Mouse (Mus musculus) G1E (cell line): ENCODE measurements at regions not wholly inside any gene's neighbourhood (a gene's known extent, or its start where the extent isn't known, plus 50 kb on each side); places are given as distances from the start of the nearest gene placed in this dataset.

Experiments
- CTCF ChIP-seq: IDR thresholded peaks from 2 replicates; pipeline ENCODE4 v1.5.1; 2012; ENCODE audit warnings: low read depth, low read length, inconsistent platforms, mixed read lengths
- GATA1 ChIP-seq: IDR thresholded peaks from 2 replicates; pipeline ENCODE4 v1.6.1; 2012; ENCODE audit warnings: borderline replicate concordance, low read length, inconsistent platforms, mixed read lengths

- TF ChIP-seq CTCF (no peak), GATA1 (no peak)
These were observed 469.7 kb downstream of the Lmo7 start for GRCm38 (mm10) chr14:102199430-102199829.
